Comparison of ENCODE assay signal across 8 mouse cellular contexts in the genomic region with DNA sequence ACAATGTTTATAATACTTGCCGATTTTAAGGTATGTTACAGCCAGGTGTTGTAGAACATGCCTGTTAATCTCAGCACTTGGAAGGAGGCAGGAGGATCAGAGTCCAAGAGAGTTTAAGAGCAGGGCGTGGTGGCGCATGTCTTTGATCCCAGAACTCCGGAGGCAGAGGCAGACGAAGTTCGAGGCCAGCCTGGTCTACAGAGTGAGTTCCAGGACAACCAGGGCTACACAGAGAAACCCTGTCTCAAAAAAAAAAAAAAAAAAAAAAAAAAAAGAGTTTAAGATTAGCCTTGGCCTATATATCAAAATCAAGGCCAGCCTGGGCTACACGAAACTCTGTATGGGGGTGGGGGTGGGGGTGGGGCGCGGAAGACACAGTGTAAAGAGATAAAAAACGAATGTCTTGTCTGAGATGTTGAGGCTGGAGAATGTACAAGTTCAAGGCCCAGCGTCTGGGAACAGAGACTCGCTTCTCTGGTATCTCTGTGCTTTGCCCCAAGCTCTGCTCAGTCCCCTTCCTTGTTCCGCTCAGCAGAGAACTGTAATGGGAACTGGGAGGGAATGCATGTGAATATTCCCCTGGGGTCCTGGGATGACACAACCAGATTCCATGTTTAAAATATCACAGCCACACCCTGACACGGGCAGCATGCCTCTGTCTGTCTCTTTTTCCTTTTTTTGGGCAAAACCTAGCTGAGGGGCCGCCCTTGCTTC. TPM values are rescaled to one million over a fixed set of nuclear protein-coding genes. Genes with fewer than 3 reads are reported as not detected.
DNase-seq lines count a peak whose midpoint lies in the region; ATAC-seq and TF ChIP-seq lines count a peak whose summit lies in the region.

No protein-coding gene starts in this region.

- no peak for TF ChIP-seq POLR2A in liver, adult 2 months (IDR thresholded peaks at IDR 0.05; ENCODE audit: extremely low read depth, insufficient read depth, low read length)

- no peaks in the 10 kb centered on the region for H3K9me3 ChIP-seq in forebrain, embryonic 10.5 days
- H3K9me3 ChIP-seq in forebrain, embryonic 13.5 days (replicated peaks): peaks cover 4% of the 10 kb centered on the region
- H3K9me3 ChIP-seq in liver, postnatal 0 days (ENCODE audit: low read length): no peaks in the 10 kb centered on the region
- H3K9me3 ChIP-seq in hindbrain, postnatal 0 days (ENCODE audit: low read length): no peaks in the 10 kb centered on the region
- H3K9me3 ChIP-seq in midbrain, postnatal 0 days (ENCODE audit: low read length): no peaks in the 10 kb centered on the region

- H3K4me2 ChIP-seq in forebrain, embryonic 13.5 days: no peak overlapping the region
- no peak overlapping the region for H3K4me2 ChIP-seq in liver, postnatal 0 days (ENCODE audit: low read depth, low read length)
- peak overlapping the region; percentile 76; the same call in 1 of the 2 replicates for H3K4me2 ChIP-seq in hindbrain, postnatal 0 days (ENCODE audit: low read depth, low read length)
- peak overlapping the region; percentile 71 for H3K4me2 ChIP-seq in midbrain, postnatal 0 days (ENCODE audit: low read depth, low read length, poor library complexity, severe bottlenecking)

- H3K27me3 ChIP-seq in forebrain, embryonic 10.5 days (ENCODE audit: poor library complexity, severe bottlenecking): no peaks in the 10 kb centered on the region
- H3K27me3 ChIP-seq in forebrain, embryonic 13.5 days: no peaks in the 10 kb centered on the region
- H3K27me3 ChIP-seq in liver, adult 2 months (ENCODE audit: control insufficient read depth, insufficient read depth, low read length): no peaks in the 10 kb centered on the region
- H3K27me3 ChIP-seq in liver, postnatal 0 days (ENCODE audit: insufficient read depth, low read length): no peaks in the 10 kb centered on the region
- H3K27me3 ChIP-seq in hindbrain, postnatal 0 days (ENCODE audit: insufficient read depth, low read length): no peaks in the 10 kb centered on the region
- no peaks in the 10 kb centered on the region for H3K27me3 ChIP-seq in midbrain, postnatal 0 days (ENCODE audit: insufficient read depth, low read length)

- H3K9ac ChIP-seq in forebrain, embryonic 13.5 days: no peak overlapping the region
- no peak overlapping the region for H3K9ac ChIP-seq in liver, adult 2 months (ENCODE audit: low read depth, low read length)
- no peak overlapping the region for H3K9ac ChIP-seq in liver, postnatal 0 days (replicated peaks)
- H3K9ac ChIP-seq in hindbrain, postnatal 0 days (replicated peaks; ENCODE audit: low read length): no peak overlapping the region
- no peak overlapping the region for H3K9ac ChIP-seq in midbrain, postnatal 0 days (replicated peaks; ENCODE audit: low read length, poor library complexity, severe bottlenecking)

- no peak for DNase-seq in forebrain, embryonic 10.5 days (ENCODE audit: extremely low spot score, low spot score)
- DNase-seq in liver, adult 2 months (ENCODE audit: extremely low read depth, low read depth, low spot score): no peak
- no peak for DNase-seq in liver, postnatal 0 days
- DNase-seq in hindbrain, postnatal 0 days (ENCODE audit: low spot score): no peak
- no peak for DNase-seq in midbrain, postnatal 0 days (ENCODE audit: low spot score)
- no peak for DNase-seq in adrenal gland, adult 18-20 months (ENCODE audit: low spot score in 2 of 2)
- DNase-seq in spleen, postnatal 36 days (ENCODE audit: low spot score in 2 of 2): no peak

- H3K36me3 ChIP-seq in forebrain, embryonic 10.5 days (replicated peaks): no peaks in the 10 kb centered on the region
- H3K36me3 ChIP-seq in forebrain, embryonic 13.5 days (ENCODE audit: poor library complexity, severe bottlenecking): no peaks in the 10 kb centered on the region
- H3K36me3 ChIP-seq in liver, adult 2 months (ENCODE audit: control insufficient read depth, insufficient read depth, low read length): no peaks in the 10 kb centered on the region
- H3K36me3 ChIP-seq in liver, postnatal 0 days (replicated peaks; ENCODE audit: insufficient read depth, low read length): no peaks in the 10 kb centered on the region
- H3K36me3 ChIP-seq in hindbrain, postnatal 0 days (ENCODE audit: insufficient read depth, low read length): peaks cover 4% of the 10 kb centered on the region; the same call in 1 of the 2 replicates
- no peaks in the 10 kb centered on the region for H3K36me3 ChIP-seq in midbrain, postnatal 0 days (ENCODE audit: insufficient read depth, low read length)

- no peak for TF ChIP-seq EP300 in liver, postnatal 0 days (IDR thresholded peaks at IDR 0.05; ENCODE audit: low read depth)

- WGBS in forebrain, embryonic 10.5 days: 56% methylated on average over 15 of the region's 15 CpGs
- 66% methylated on average over 15 of the region's 15 CpGs for WGBS in forebrain, embryonic 13.5 days
- 79% methylated on average over 15 of the region's 15 CpGs for WGBS in liver, adult 2 months
- 67% methylated on average over 15 of the region's 15 CpGs for WGBS in liver, postnatal 0 days (ENCODE audit: insufficient replicate concordance)
- 64% methylated on average over 15 of the region's 15 CpGs for WGBS in hindbrain, postnatal 0 days
- WGBS in midbrain, postnatal 0 days: 56% methylated on average over 15 of the region's 15 CpGs

- no peak for TF ChIP-seq CTCF in liver, adult 2 months (IDR thresholded peaks at IDR 0.05; ENCODE audit: low read depth, low read length)
- no peak for TF ChIP-seq CTCF in liver, postnatal 0 days (IDR thresholded peaks at IDR 0.05; ENCODE audit: low read depth)
- no peak for TF ChIP-seq CTCF in hindbrain, postnatal 0 days (IDR thresholded peaks at IDR 0.05; ENCODE audit: low read depth)
- no peak for TF ChIP-seq CTCF in midbrain, postnatal 0 days (IDR thresholded peaks at IDR 0.05)

- ATAC-seq in forebrain, embryonic 13.5 days: no peak
- ATAC-seq in liver, postnatal 0 days: no peak
- no peak for ATAC-seq in hindbrain, postnatal 0 days
- no peak for ATAC-seq in midbrain, postnatal 0 days (ENCODE audit: low FRiP score)

- 0 out of 2 replicates have a peak overlapping the region, but pooled peaks have one; percentile 88 for H3K4me3 ChIP-seq in forebrain, embryonic 10.5 days
- H3K4me3 ChIP-seq in forebrain, embryonic 13.5 days: no peak overlapping the region
- H3K4me3 ChIP-seq in liver, adult 2 months (ENCODE audit: insufficient read depth, low read depth, low read length): no peak overlapping the region
- no peak overlapping the region for H3K4me3 ChIP-seq in liver, postnatal 0 days (ENCODE audit: low read depth, low read length)
- peak overlapping the region; percentile 80; the same call in 1 of the 2 replicates for H3K4me3 ChIP-seq in hindbrain, postnatal 0 days (ENCODE audit: low read length)
- peak overlapping the region; percentile 89; the same call in 1 of the 2 replicates for H3K4me3 ChIP-seq in midbrain, postnatal 0 days (ENCODE audit: low read depth, low read length)

- no peaks in the 10 kb centered on the region for H3K79me2 ChIP-seq in liver, adult 2 months (ENCODE audit: control insufficient read depth, insufficient read depth, low read length)

- peaks cover 33% of the 10 kb centered on the region for H3K4me1 ChIP-seq in forebrain, embryonic 10.5 days
- peaks cover 24% of the 10 kb centered on the region for H3K4me1 ChIP-seq in forebrain, embryonic 13.5 days
- peaks cover 15% of the 10 kb centered on the region for H3K4me1 ChIP-seq in liver, adult 2 months (ENCODE audit: control insufficient read depth, insufficient read depth, low read length)
- H3K4me1 ChIP-seq in liver, postnatal 0 days (ENCODE audit: insufficient read depth): peaks cover 15% of the 10 kb centered on the region
- peaks cover 16% of the 10 kb centered on the region for H3K4me1 ChIP-seq in hindbrain, postnatal 0 days (ENCODE audit: insufficient read depth, low read length)
- H3K4me1 ChIP-seq in midbrain, postnatal 0 days (ENCODE audit: insufficient read depth, low read length): peaks cover 10% of the 10 kb centered on the region

- H3K27ac ChIP-seq in forebrain, embryonic 10.5 days: no peak overlapping the region
- no peak overlapping the region for H3K27ac ChIP-seq in forebrain, embryonic 13.5 days
- peak overlapping the region; percentile 37; the same call in 1 of the 2 replicates for H3K27ac ChIP-seq in liver, adult 2 months (replicated peaks; ENCODE audit: insufficient read depth, low read depth, low read length)
- H3K27ac ChIP-seq in liver, postnatal 0 days (ENCODE audit: low read depth): no peak overlapping the region
- H3K27ac ChIP-seq in hindbrain, postnatal 0 days: peak overlapping the region; percentile 93; the same call in 1 of the 2 replicates
- H3K27ac ChIP-seq in midbrain, postnatal 0 days (ENCODE audit: low read depth, low read length): 0 out of 2 replicates have a peak overlapping the region, but pooled peaks have one; percentile 95

RNA-seq across cellular contexts. Expression of gene Lasp1, which starts 1.3 kb away (rescaled TPM):
- polyA plus RNA-seq in forebrain, embryonic 10.5 days (2016; fragmentation: Nextera tagmentation; extraction: Ambion mirVana): 85.5 and 87.3 TPM in 2 replicates
- polyA plus RNA-seq in forebrain, embryonic 13.5 days (2015; fragmentation: Nextera tagmentation; extraction: Ambion mirVana): 95.3 and 109 TPM in 2 replicates
- total RNA-seq in liver, adult 2 months (2014; rRNA removed): 23.3 and 33.3 TPM in 2 replicates
- 80.5 and 85.4 TPM in 2 replicates for polyA plus RNA-seq in liver, adult 2 months (2012; rRNA removed)
- polyA plus RNA-seq in liver, postnatal 0 days (2015; fragmentation: Nextera tagmentation; extraction: Ambion mirVana): 30.0 and 32.2 TPM in 2 replicates
- total RNA-seq in hindbrain, postnatal 0 days (2014; rRNA removed): 177 and 187 TPM in 2 replicates
- polyA plus RNA-seq in hindbrain, postnatal 0 days (2015; fragmentation: Nextera tagmentation; extraction: Ambion mirVana): 121 and 137 TPM in 2 replicates
- 206 and 216 TPM in 2 replicates for total RNA-seq in midbrain, postnatal 0 days (2014; rRNA removed)
- polyA plus RNA-seq in midbrain, postnatal 0 days (2015; fragmentation: Nextera tagmentation; extraction: Ambion mirVana): 174 and 179 TPM in 2 replicates
- 100 to 1,000 TPM in 1 of 2 experiments, 10 to 100 TPM in 1; 94.0 to 145 TPM for total RNA-seq in adrenal gland, adult 18-20 months (2021)

RNA-seq across cellular contexts. Expression of gene Rpl23, which starts 15.3 kb away (rescaled TPM):
- polyA plus RNA-seq in forebrain, embryonic 10.5 days (2016; fragmentation: Nextera tagmentation; extraction: Ambion mirVana): 449 and 492 TPM in 2 replicates
- 386 and 461 TPM in 2 replicates for polyA plus RNA-seq in forebrain, embryonic 13.5 days (2015; fragmentation: Nextera tagmentation; extraction: Ambion mirVana)
- 240 and 283 TPM in 2 replicates for total RNA-seq in liver, adult 2 months (2014; rRNA removed)
- 68.5 and 71.4 TPM in 2 replicates for polyA plus RNA-seq in liver, adult 2 months (2012; rRNA removed)
- polyA plus RNA-seq in liver, postnatal 0 days (2015; fragmentation: Nextera tagmentation; extraction: Ambion mirVana): 409 and 433 TPM in 2 replicates
- 124 and 141 TPM in 2 replicates for total RNA-seq in hindbrain, postnatal 0 days (2014; rRNA removed)
- 351 and 362 TPM in 2 replicates for polyA plus RNA-seq in hindbrain, postnatal 0 days (2015; fragmentation: Nextera tagmentation; extraction: Ambion mirVana)
- total RNA-seq in midbrain, postnatal 0 days (2014; rRNA removed): 177 and 224 TPM in 2 replicates
- polyA plus RNA-seq in midbrain, postnatal 0 days (2015; fragmentation: Nextera tagmentation; extraction: Ambion mirVana): 308 and 329 TPM in 2 replicates
- total RNA-seq in adrenal gland, adult 18-20 months (2021): 100 to 1,000 TPM; 830 to 834 TPM

RNA-seq across cellular contexts. Expression of gene 1700001P01Rik, which starts 21.8 kb away (rescaled TPM):
- 0.73 TPM in 1 of 2 replicates, not detected in the other for polyA plus RNA-seq in forebrain, embryonic 10.5 days (2016; fragmentation: Nextera tagmentation; extraction: Ambion mirVana)
- 0.62 and 0.76 TPM in 2 replicates for polyA plus RNA-seq in forebrain, embryonic 13.5 days (2015; fragmentation: Nextera tagmentation; extraction: Ambion mirVana)
- total RNA-seq in liver, adult 2 months (2014; rRNA removed): not detected in 2 replicates
- polyA plus RNA-seq in liver, adult 2 months (2012; rRNA removed): not detected in 2 replicates
- not detected in 2 replicates for polyA plus RNA-seq in liver, postnatal 0 days (2015; fragmentation: Nextera tagmentation; extraction: Ambion mirVana)
- not detected in 2 replicates for total RNA-seq in hindbrain, postnatal 0 days (2014; rRNA removed)
- polyA plus RNA-seq in hindbrain, postnatal 0 days (2015; fragmentation: Nextera tagmentation; extraction: Ambion mirVana): not detected in 2 replicates
- total RNA-seq in midbrain, postnatal 0 days (2014; rRNA removed): not detected in 2 replicates
- polyA plus RNA-seq in midbrain, postnatal 0 days (2015; fragmentation: Nextera tagmentation; extraction: Ambion mirVana): 0.29 TPM in 1 of 2 replicates, not detected in the other
- total RNA-seq in adrenal gland, adult 18-20 months (2021): not detected

RNA-seq across cellular contexts. Expression of gene Cwc25, which starts 31.2 kb away (rescaled TPM):
- polyA plus RNA-seq in forebrain, embryonic 10.5 days (2016; fragmentation: Nextera tagmentation; extraction: Ambion mirVana): 20.3 and 22.0 TPM in 2 replicates
- polyA plus RNA-seq in forebrain, embryonic 13.5 days (2015; fragmentation: Nextera tagmentation; extraction: Ambion mirVana): 18.0 and 20.1 TPM in 2 replicates
- 5.8 and 6.8 TPM in 2 replicates for total RNA-seq in liver, adult 2 months (2014; rRNA removed)
- polyA plus RNA-seq in liver, adult 2 months (2012; rRNA removed): 6.2 and 6.3 TPM in 2 replicates
- polyA plus RNA-seq in liver, postnatal 0 days (2015; fragmentation: Nextera tagmentation; extraction: Ambion mirVana): 5.5 and 5.8 TPM in 2 replicates
- total RNA-seq in hindbrain, postnatal 0 days (2014; rRNA removed): 13.3 and 14.2 TPM in 2 replicates
- polyA plus RNA-seq in hindbrain, postnatal 0 days (2015; fragmentation: Nextera tagmentation; extraction: Ambion mirVana): 11.9 and 12.9 TPM in 2 replicates
- total RNA-seq in midbrain, postnatal 0 days (2014; rRNA removed): 11.8 and 16.0 TPM in 2 replicates
- polyA plus RNA-seq in midbrain, postnatal 0 days (2015; fragmentation: Nextera tagmentation; extraction: Ambion mirVana): 12.0 TPM in 2 replicates
- 10 to 100 TPM; 18.2 to 21.1 TPM for total RNA-seq in adrenal gland, adult 18-20 months (2021)

RNA-seq across cellular contexts. Expression of gene B230217C12Rik, which starts 43.1 kb away (rescaled TPM):
- polyA plus RNA-seq in forebrain, embryonic 10.5 days (2016; fragmentation: Nextera tagmentation; extraction: Ambion mirVana): 13.3 and 15.9 TPM in 2 replicates
- 17.4 and 18.7 TPM in 2 replicates for polyA plus RNA-seq in forebrain, embryonic 13.5 days (2015; fragmentation: Nextera tagmentation; extraction: Ambion mirVana)
- total RNA-seq in liver, adult 2 months (2014; rRNA removed): 0.09 and 0.27 TPM in 2 replicates
- 0.14 and 0.29 TPM in 2 replicates for polyA plus RNA-seq in liver, adult 2 months (2012; rRNA removed)
- 0.25 and 0.28 TPM in 2 replicates for polyA plus RNA-seq in liver, postnatal 0 days (2015; fragmentation: Nextera tagmentation; extraction: Ambion mirVana)
- total RNA-seq in hindbrain, postnatal 0 days (2014; rRNA removed): 29.4 and 30.0 TPM in 2 replicates
- polyA plus RNA-seq in hindbrain, postnatal 0 days (2015; fragmentation: Nextera tagmentation; extraction: Ambion mirVana): 31.6 and 32.3 TPM in 2 replicates
- 37.7 and 43.6 TPM in 2 replicates for total RNA-seq in midbrain, postnatal 0 days (2014; rRNA removed)
- polyA plus RNA-seq in midbrain, postnatal 0 days (2015; fragmentation: Nextera tagmentation; extraction: Ambion mirVana): 38.2 and 41.8 TPM in 2 replicates
- 1 to 10 TPM; 3.7 to 4.0 TPM for total RNA-seq in adrenal gland, adult 18-20 months (2021)

Comparison
In these comparisons a context has a peak if more than half of its experiments do, and no peak if none do; other contexts are left out.
1. H3K27ac ChIP-seq: peak in liver, adult 2 months (single experiment), hindbrain, postnatal 0 days (single experiment) and midbrain, postnatal 0 days (single experiment); none in forebrain, embryonic 10.5 days (single experiment), forebrain, embryonic 13.5 days (single experiment) and liver, postnatal 0 days (single experiment).
2. H3K4me3 ChIP-seq: peak in forebrain, embryonic 10.5 days (single experiment), hindbrain, postnatal 0 days (single experiment) and midbrain, postnatal 0 days (single experiment); none in forebrain, embryonic 13.5 days (single experiment), liver, adult 2 months (single experiment) and liver, postnatal 0 days (single experiment).
3. H3K4me2 ChIP-seq: peak in hindbrain, postnatal 0 days (single experiment) and midbrain, postnatal 0 days (single experiment); none in forebrain, embryonic 13.5 days (single experiment) and liver, postnatal 0 days (single experiment).